Mouse (Mus musculus): ENCODE measurements around the gene Vnn3.

Vnn3 gene

DNA sequence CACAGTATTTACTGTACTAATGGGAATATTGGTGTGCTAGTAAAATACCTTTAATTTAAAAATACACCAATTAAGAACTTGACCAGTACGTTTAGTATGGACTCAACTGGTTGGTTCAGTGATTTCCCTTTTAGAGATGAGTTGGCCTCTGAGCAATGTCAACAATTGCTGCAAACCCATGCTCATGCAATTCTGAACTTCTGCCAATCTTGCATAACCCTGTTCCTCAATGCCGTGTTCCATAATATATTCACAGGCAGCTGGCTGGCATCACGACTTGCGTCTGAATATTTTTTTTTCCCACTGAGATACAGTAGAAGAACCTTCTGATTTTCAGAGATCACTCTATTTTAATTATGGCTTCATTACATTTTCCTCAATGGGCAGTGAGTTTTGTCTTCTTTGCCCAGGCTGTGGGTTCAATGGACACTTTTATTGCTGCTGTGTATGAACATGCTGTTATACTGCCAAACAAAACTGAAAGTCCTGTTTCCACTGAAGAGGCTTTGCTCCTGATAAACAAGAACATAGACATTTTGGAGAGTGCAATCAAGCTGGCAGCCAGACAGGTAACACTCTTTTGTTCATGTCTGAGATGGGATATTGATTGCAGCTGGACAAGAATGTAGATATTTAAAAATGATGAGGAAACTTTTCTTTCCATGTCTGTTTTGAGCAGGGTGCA is at the start of gene Vnn3:
Gene Vnn3 (plus strand): TSS at position 235 of the 685 bp plus-strand sequence.
- DNase-seq (ENCODE audit: low read depth, low spot score) = no peak

- no peak for DNase-seq (ENCODE audit: low read depth, low spot score)
Observed at GRCm38 (mm10) chr10:23802911-23803310, 48.4 kb upstream of the Vnn3 start.

DNA sequence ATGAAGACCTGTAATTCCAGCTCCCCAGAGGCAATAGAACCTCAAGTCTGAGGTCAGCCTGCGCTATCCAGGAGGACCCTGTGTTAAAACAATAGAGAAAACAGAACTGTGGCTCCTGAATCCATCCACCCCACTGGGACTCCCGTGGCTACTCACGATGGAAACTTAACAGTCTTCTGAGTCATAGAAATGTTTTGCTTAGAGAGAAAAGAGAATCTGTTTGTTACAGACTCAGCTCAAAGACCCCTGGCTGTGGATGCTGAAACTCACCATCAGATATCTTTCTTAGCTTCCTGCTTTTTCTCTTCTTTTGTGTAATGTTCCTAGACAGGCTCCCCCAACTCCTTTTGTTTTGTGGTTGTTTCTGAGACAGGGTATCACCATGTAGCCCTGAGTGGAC is 46.6 kb upstream of the Vnn3 start:
- no peak for DNase-seq (ENCODE audit: low read depth, low spot score)

- DNase-seq (ENCODE audit: low read depth, low spot score) = no peak
Observed at GRCm38 (mm10) chr10:23806201-23806600, 45.1 kb upstream of the Vnn3 start.

DNA sequence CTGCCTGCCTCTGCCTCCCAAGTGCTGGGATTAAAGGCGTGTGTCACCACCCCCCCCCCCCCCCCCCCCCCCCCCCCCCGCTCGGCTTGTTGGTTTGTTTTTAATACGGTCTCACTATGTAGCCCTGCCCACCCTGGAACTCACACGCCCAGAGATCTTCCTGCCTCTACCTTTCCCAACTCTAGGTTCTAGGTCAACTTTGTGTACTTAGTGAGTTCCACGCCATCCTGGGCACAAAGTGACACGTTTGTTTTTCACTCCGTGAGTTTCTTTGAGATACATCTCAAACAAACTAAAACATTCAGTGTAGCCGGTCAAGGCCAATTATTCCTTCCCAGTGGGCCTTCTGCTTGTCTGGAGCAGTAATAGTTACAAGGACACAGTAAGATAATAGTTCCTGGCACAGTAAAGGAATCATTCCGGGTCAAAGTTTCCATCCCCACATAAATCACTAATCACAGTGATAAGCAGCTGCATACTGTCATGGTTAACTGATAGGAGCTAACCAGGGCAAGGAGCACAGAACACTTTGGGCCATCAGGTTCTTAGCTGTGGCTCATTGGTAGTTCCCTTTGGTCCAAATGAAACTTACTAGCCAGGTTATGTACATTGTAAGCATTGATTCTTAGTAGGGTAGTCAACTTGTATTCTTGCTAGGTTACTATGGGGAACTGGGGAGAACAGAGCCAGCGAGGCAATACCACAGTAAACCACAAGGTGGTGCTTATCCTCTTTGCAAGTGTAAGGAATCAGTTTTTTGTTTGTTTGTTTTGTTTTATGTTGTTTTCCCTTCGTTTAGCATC is 39.4 kb upstream of the Vnn3 start:
- DNase-seq (ENCODE audit: low read depth, low spot score) = no peak

DNA sequence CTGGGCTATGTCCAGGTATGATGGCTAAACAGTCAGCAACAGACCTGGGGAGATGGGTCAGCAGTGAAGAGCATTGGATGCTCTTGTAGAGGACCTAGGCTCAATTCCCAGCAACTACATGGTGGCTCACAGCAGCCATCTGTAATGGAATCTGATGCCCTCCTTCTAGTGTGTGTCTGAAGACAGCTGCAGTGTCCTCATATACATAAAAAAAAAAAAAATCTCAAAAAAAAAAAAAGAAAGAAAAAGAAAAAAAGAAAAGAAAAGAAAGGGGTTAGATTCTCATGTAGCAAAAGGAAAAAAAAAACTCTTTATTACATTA is 38.9 kb upstream of the Vnn3 start:
- no peak for DNase-seq (ENCODE audit: low read depth, low spot score)

- DNase-seq (ENCODE audit: low read depth, low spot score) = no peak
Observed at GRCm38 (mm10) chr10:23812852-23813766, 38.2 kb upstream of the Vnn3 start.

DNA sequence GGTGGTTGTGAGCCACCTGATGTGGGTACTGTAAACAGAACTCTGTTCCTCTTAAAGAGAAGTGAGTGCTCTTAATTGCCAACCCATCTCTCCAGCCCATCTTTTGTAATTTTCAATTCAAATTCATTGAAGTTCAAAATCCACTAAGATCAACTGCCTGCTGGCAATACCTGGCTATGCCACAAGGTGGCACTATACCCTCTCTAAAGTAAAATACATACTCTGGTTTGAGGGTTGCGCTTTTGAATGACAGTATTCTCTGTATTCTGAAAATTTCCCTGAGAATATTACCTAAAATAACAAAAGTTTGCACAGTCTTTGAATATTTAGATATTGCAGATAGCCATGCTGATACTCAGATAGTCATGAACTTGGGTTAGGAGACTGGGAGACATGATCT is 36.1 kb upstream of the Vnn3 start:
- DNase-seq (ENCODE audit: low read depth, low spot score) = peak; percentile 39

DNA sequence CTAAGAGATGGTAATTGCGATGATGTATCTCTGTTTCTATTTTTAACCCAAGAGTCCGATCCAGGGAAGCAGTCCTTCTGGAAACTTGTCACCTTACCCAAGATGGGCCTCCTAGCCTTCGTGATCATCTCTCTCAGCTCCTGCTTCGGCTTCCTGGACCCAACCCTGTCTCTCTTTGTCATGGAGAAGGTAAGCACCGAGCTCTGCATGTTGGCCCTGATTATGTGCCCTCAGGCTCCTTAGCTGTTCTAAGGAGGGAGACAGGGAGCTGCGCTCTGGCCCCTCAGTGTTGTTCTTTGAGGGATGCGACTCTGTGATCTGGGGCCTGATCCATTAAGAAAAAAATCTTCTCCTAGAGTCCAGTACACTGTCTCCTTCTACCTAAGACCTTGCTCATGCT is 35.0 kb upstream of the Vnn3 start:
- no peak for DNase-seq (ENCODE audit: low read depth, low spot score)

GRCm38 (mm10) chr10:23826516-23826915 is 24.7 kb upstream of the Vnn3 start:
- DNase-seq (ENCODE audit: low read depth, low spot score) = no peak

GRCm38 (mm10) chr10:23836003-23836964 is 15.0 kb upstream of the Vnn3 start:
- no peak for DNase-seq (ENCODE audit: low read depth, low spot score)

- no peak for DNase-seq (ENCODE audit: low read depth, low spot score)
Observed at GRCm38 (mm10) chr10:23837115-23837514, 14.1 kb upstream of the Vnn3 start.

DNA sequence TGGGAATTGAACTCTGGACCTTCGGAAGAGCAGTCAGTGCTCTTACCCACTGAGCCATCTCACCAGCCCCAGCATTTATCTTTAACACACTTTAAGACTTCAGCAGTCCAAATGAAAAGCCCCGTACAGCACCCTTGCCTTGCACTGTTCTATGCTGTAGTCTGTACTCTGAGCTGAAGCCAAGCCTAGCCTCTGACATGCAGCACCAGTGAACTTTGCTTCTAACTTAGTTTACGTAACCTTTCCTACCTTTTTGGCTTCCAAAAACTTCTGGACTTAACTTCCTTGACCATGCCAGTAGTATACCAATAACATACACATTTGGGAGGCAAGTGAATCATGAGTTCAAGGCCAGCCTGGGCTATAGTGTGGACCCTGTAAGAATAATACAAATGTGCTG is 12.4 kb upstream of the Vnn3 start:
- DNase-seq (ENCODE audit: low read depth, low spot score) = no peak

DNA sequence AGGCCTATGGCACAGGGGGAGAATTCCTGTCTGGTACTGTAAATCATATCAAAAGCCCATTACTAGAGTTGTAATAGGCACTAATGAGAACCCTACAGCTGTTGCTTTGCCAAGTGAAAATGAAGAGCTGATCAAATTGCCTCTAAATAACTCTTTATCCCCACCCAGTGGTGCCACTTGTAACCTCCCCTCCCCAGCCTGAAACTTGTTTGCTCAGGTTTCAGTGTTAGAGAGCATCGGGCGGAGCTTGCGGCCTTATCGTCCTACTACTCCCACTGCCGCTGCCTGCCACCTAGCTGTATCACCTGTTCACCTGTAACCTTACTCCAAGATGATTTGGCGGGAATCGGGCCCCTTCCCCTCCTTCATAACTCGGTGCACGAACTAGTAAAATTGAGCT is 11.9 kb upstream of the Vnn3 start:
- no peak for DNase-seq (ENCODE audit: low read depth, low spot score)

DNA sequence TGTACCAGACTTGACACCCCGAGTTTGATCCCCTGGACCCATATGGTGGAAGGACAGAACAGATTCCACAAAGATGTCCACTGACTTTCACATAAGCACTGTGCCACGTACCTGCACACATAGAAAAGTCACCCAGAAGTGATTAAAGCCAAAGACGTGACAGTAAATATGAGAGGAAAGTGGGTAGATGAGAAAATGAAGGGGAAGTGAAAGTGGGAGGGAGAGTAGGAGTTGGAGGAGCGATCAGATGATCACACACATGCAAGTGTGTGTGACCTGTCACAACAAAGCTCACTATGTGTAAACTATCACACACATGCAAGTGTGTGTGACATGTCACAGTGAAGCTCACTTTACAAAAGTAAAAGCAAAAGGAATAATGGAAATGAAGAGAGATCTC is 10.8 kb upstream of the Vnn3 start:
- no peak for DNase-seq (ENCODE audit: low read depth, low spot score)

- no peak for DNase-seq (ENCODE audit: low read depth, low spot score)
Observed at GRCm38 (mm10) chr10:23852096-23852495, 834 bp downstream of the Vnn3 start.

DNA sequence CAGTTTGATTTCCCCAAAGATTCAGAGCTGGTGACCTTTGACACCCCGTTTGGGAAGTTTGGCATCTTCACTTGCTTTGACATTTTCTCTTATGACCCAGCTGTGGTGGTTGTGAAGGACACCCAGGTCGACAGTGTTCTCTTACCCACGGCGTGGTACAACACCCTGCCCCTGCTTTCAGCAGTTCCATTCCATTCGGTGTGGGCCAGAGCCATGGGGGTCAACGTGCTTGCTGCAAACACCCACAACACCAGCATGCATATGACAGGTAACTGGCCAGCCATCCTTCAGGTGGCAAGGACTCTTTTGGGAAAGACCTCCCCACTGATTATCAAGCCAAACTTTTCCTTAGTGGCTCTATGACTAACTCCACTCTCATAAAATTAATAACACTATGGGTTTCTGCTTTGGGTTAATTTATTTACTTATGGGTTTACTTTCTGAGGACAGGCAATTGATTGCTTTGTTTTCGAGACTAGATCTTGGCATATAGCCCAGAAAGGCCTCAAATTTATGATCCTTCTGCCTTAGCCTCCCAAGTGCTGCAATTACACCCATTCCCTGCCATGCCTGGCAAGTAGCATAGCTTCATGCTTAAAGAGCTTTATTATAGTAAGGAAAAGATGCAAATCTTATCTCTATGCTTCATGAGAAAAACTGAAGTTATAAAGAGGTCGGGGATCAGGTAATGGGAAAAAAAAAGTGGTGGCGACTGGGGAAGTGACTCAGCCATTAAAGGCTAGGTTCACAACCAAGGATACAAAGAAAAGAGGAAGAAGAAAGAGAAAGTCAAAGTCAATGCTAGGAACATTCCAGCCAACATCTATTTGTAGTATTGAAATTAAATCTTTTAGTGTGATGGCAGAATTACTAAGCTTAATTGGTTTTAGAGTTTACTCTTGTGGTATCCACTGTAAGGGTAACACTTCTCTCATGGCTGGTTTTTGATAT is 13.4 kb downstream of the Vnn3 start:
- no peak for DNase-seq (ENCODE audit: low read depth, low spot score)

DNA sequence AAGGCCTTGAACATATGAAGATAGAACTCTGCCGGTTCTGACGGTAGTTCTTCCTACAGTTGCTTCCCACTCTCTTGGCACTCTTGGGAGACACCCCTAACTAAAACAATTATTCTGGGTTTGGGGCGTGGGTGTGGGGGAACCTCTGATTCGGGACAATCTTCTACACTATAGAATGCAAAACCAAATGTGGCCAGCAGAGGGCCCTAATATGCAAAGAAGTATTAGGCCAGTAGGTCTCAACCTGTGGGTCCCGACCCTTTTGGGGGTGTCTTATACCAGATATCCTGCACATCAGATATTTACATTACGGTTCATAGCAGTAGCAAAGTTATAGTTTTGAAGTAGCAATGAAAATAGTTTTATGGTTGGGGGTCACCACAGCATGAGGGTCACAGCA is 29.4 kb downstream of the Vnn3 start:
- DNase-seq (ENCODE audit: low read depth, low spot score) = no peak

GRCm38 (mm10) chr10:23884910-23885309 is 33.6 kb downstream of the Vnn3 start:
- no peak for DNase-seq (ENCODE audit: low read depth, low spot score)

GRCm38 (mm10) chr10:23886060-23886459 is 34.8 kb downstream of the Vnn3 start:
- no peak for DNase-seq (ENCODE audit: low read depth, low spot score)
